Mouse (Mus musculus) heart, postnatal 0 days (tissue): Measurements from ENCODE around the gene Exoc4.

ENCODE experiments used
- CTCF ChIP-seq: IDR thresholded peaks from 2 replicates; pipeline ENCODE4 v1.5.1; 2016; ENCODE audit warnings: antibody characterized with exemption, control low read depth, low read depth
- EP300 ChIP-seq: IDR thresholded peaks from 2 replicates; pipeline ENCODE4 v1.6.1; 2016; ENCODE audit warnings: antibody characterized with exemption, low read depth

- TF ChIP-seq CTCF = no peak
- TF ChIP-seq EP300 = no peak
Measured at GRCm38 (mm10) chr6:33913486-33913885, 664.6 kb downstream of the Exoc4 start.
